Mouse (Mus musculus) lung, adult 2 months (tissue): ENCODE results near the gene Mgat4a. TPM values are rescaled to one million over a fixed set of nuclear protein-coding genes. Genes with fewer than 3 reads are reported as not detected.
A peak's percentile ranks its signal among the peaks of the same experiment; 100 is the strongest.
"Not testable (repeated sequence)": the region's sequence is repeated elsewhere in the genome, so short reads cannot be mapped to it uniquely, and the experiment has no call there.

Source experiments
- DNase-seq: peaks from one replicate; pipeline ENCODE4 v3.0.0; 2022
- H3K4me1 ChIP-seq: fragments of 200-500 bp; 2 replicates; pipeline ENCODE4 v1.6.1; 2011; ENCODE audit warnings: low read length; ENCODE audit not compliant: control insufficient read depth, insufficient read depth
- H3K4me3 ChIP-seq: fragments of 200-500 bp; replicated peaks from 2 replicates; pipeline ENCODE3; 2011; ENCODE audit warnings: low read depth, mild to moderate bottlenecking, control low read depth, low read length; ENCODE audit errors: extremely low read depth
- CTCF ChIP-seq: fragments of 200-500 bp; IDR thresholded peaks from 2 replicates; pipeline ENCODE4 v1.5.1; 2011; ENCODE audit warnings: mild to moderate bottlenecking, low read length, control low read depth; ENCODE audit not compliant: insufficient read depth
- POLR2A ChIP-seq: fragments of 200-500 bp; IDR thresholded peaks from 2 replicates; pipeline ENCODE4 v1.6.1; 2011; ENCODE audit warnings: low read depth, mild to moderate bottlenecking, control low read depth, low read length, borderline replicate concordance; ENCODE audit errors: extremely low read depth
- WGBS: fragments of 180-500 bp; shearing (Covaris S2); methylation state at CpG from one replicate; pipeline ENCODE4 v1.1.7; 2018; 5-methylcytosine and 5-hydroxymethylcytosine counted together
- polyA plus RNA-seq: library from polyadenylated mRNA; depleted of rRNA; stranded (reverse); fragments of >200 nt; gene quantifications from 2 replicates; pipeline ENCODE4 v1.2.3, GENCODE M21; 2012

Gene Mgat4a
- polyA plus RNA-seq, 1 experiment: 4.2 TPM

- DNase-seq: no peak
- Histone ChIP-seq H3K4me1 (no peaks in the 10 kb centered on the region), H3K4me3 (no peak overlapping the region)
- TF ChIP-seq CTCF (no peak), POLR2A (no peak)
- 60% methylated on average over 9 of the region's 9 CpGs for WGBS
Observed at GRCm38 (mm10) chr1:37502354-37502753, 38.5 kb downstream of the Mgat4a start.

DNA sequence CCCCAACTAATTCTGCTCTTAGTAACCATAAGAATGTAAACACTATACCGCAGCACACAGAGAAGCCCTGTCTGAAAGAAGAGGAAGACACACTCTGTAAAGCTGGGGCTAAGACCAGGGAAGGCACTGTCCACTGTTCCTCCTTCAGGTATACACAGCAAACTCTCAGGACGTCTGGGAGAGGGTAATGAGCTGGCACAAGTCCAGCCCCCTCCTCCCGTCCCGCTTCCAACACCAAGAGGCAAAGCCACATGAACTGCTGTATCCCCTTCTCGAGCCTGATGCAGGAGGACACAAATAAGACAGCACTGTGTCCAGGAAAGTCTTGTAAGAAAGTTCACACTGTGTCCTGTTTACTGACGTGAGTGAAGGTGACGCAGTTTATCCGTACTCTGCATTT lies 40.1 kb downstream of the Mgat4a start:
- TF ChIP-seq CTCF (no peak), POLR2A (no peak)
- Histone ChIP-seq H3K4me1 (no peaks in the 10 kb centered on the region; the same call in 1 of the 2 replicates), H3K4me3 (no peak overlapping the region)
- 22% methylated on average over 8 of the region's 8 CpGs for WGBS
- no peak for DNase-seq

DNA sequence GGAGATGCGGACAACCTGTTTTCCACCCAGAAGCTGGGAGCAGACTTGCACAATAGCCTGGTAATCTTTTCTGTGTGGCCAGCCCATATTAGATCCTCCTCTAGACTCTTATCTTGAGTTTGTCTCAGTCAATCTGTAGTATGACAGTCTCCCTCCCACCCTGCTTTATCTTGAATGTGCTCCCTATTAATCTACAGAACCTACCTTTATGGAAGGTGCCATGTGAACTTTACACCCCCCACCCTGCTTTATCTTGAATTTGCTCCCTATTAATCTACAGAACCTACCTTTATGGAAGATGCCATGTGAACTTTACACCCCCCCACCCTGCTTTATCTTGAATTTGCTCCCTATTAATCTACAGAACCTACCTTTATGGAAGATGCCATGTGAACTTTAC lies 41.4 kb downstream of the Mgat4a start:
- DNase-seq, H3K4me1 ChIP-seq, H3K4me3 ChIP-seq: not testable (repeated sequence)
- 92% methylated on average over 1 of the region's 1 CpGs for WGBS

DNA sequence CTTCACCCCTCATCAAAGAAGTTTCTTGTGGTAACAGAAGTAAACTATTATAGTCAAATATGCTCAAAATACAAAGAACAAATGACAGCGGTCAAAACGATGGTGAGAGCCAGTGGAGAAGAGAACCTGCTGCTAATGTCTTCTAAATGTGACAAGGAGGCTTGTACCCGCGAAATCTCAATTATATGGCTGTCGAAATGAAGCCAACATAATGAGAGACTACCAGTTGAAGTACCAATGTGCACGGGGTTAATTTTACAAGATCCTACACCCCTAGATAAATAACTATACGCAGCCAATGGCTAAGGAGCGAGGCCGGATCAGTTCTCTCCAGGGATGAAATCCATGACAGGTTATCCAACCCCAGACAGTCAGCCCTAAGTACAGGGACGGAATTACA lies 41.9 kb downstream of the Mgat4a start:
- Histone ChIP-seq H3K4me3 (no peak overlapping the region), H3K4me1 (no peaks in the 10 kb centered on the region; the same call in 1 of the 2 replicates)
- WGBS: 85% methylated on average over 10 of the region's 10 CpGs
- no peak for DNase-seq
- TF ChIP-seq CTCF: no peak
- TF ChIP-seq POLR2A: no peak

GRCm38 (mm10) chr1:37496591-37497280 lies 44.1 kb downstream of the Mgat4a start:
- no peak for TF ChIP-seq CTCF
- Histone ChIP-seq H3K4me3 (no peak overlapping the region), H3K4me1 (no peaks in the 10 kb centered on the region; the same call in 1 of the 2 replicates)
- WGBS: 56% methylated on average over 11 of the region's 11 CpGs
- no peak for DNase-seq

- H3K4me3 ChIP-seq: peak overlapping the region; percentile 22
- TF ChIP-seq POLR2A: no peak
- TF ChIP-seq CTCF: no peak
- 50% methylated on average over 10 of the region's 10 CpGs for WGBS
- no peak for DNase-seq
- no peaks in the 10 kb centered on the region; the same call in 1 of the 2 replicates for H3K4me1 ChIP-seq
Observed at GRCm38 (mm10) chr1:37495698-37496321, 45.0 kb downstream of the Mgat4a start.

DNA sequence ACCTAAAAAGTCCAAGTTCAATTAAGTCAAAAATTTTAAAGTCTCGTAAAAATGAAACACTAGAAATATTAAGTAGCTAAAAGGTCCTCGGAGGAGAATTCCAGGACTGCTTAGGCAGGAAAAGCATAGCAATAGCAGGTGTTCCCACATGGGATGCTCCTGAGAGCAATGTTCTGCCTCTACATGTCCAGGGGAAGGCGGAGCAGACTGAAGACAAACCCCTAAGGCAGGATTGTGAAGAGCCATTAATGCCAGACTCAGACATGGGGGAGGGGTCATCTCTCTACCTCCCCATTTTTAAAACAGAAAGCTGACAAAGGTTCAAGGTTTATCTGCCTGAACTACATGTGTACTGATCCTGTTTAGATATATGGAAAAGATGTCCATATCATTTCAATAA lies 45.7 kb downstream of the Mgat4a start:
- TF ChIP-seq POLR2A (no peak), CTCF (no peak)
- Histone ChIP-seq H3K4me1 (no peaks in the 10 kb centered on the region; the same call in 1 of the 2 replicates), H3K4me3 (no peak overlapping the region)
- 93% methylated on average over 3 of the region's 3 CpGs for WGBS
- no peak for DNase-seq

GRCm38 (mm10) chr1:37491672-37492071 lies 49.1 kb downstream of the Mgat4a start:
- no peak for TF ChIP-seq POLR2A
- TF ChIP-seq CTCF: no peak
- no peak for DNase-seq
- Histone ChIP-seq H3K4me3 (no peak overlapping the region), H3K4me1 (no peaks in the 10 kb centered on the region; the same call in 1 of the 2 replicates)
- WGBS: 39% methylated on average over 7 of the region's 7 CpGs

- H3K4me3 ChIP-seq: no peak overlapping the region
- TF ChIP-seq CTCF: no peak
- no peak for TF ChIP-seq POLR2A
- no peaks in the 10 kb centered on the region for H3K4me1 ChIP-seq
- WGBS: 83% methylated on average over 5 of the region's 5 CpGs
- no peak for DNase-seq
Observed at GRCm38 (mm10) chr1:37490691-37491212, 50.1 kb downstream of the Mgat4a start.

GRCm38 (mm10) chr1:37488531-37488930 lies 52.3 kb downstream of the Mgat4a start:
- TF ChIP-seq CTCF (no peak), POLR2A (no peak)
- H3K4me3 ChIP-seq: no peak overlapping the region
- no peak for DNase-seq
- H3K4me1 ChIP-seq: no peaks in the 10 kb centered on the region
- 72% methylated on average over 12 of the region's 12 CpGs for WGBS

- no peak for DNase-seq
- Histone ChIP-seq H3K4me1 (no peaks in the 10 kb centered on the region), H3K4me3 (no peak overlapping the region)
- 59% methylated on average over 3 of the region's 3 CpGs for WGBS
- TF ChIP-seq CTCF: no peak
Observed at GRCm38 (mm10) chr1:37486994-37487393, 53.8 kb downstream of the Mgat4a start.
